ENCODE assay signal across 9 mouse cellular contexts in the genomic region with DNA sequence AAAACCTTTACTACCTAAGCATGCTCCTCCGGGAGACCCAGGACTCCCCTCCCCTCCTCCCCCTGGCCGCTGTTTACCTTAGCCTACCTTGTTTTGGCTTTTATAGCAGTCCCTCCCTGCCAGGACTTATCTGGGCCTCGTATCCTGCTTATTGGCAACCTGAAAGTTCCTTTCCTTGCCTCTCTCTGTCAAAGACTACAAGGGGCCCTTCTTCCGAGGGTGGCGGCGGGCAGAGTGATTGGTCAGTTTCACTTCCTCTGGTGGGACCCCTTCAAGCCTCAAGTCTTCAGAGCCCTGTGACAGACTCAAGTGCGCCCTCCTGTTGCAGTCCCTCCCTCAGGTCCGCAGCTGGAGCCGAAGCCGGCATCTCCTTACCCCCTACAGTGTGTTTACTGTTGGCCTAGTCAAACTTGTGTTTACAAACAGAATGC. TPM values are rescaled to one million over a fixed set of nuclear protein-coding genes. Genes with fewer than 3 reads are reported as not detected.
DNase-seq lines count a peak whose midpoint lies in the region; ATAC-seq lines count a peak whose summit lies in the region.
"Had no signal": no experiment of that assay in that cellular context is flagged by ENCODE, and none has a peak within 500 bp of the region (broad histone marks: within the 10 kb centered on the region; RNA-seq: fewer than 3 reads in every experiment).

No protein-coding gene starts in this region.

- peaks cover 41% of the 10 kb centered on the region for H3K4me1 ChIP-seq in limb, embryonic 13.5 days
- peaks cover 48% of the 10 kb centered on the region for H3K4me1 ChIP-seq in midbrain, embryonic 12.5 days

- H3K36me3 ChIP-seq in limb, embryonic 13.5 days, result peaks cover 10% of the 10 kb centered on the region
- H3K36me3 ChIP-seq in midbrain, embryonic 12.5 days, result 0 out of 2 replicates have a peak, but pooled peaks cover 5% of the 10 kb centered on the region

- H3K27ac ChIP-seq in limb, embryonic 13.5 days, result peak overlapping the region; percentile 73; the same call in 1 of the 2 replicates
- no peak overlapping the region for H3K27ac ChIP-seq in midbrain, embryonic 12.5 days (replicated peaks)

- no peaks in the 10 kb centered on the region for H3K9me3 ChIP-seq in limb, embryonic 13.5 days
- H3K9me3 ChIP-seq in midbrain, embryonic 12.5 days, result no peaks in the 10 kb centered on the region

- peak overlapping the region; percentile 96 for H3K4me3 ChIP-seq in limb, embryonic 13.5 days
- H3K4me3 ChIP-seq in midbrain, embryonic 12.5 days, result peak overlapping the region; percentile 91

- H3K4me2 ChIP-seq in limb, embryonic 13.5 days (replicated peaks), result peak overlapping the region; percentile 86
- H3K4me2 ChIP-seq in midbrain, embryonic 12.5 days (replicated peaks), result peak overlapping the region; percentile 76

- no peaks in the 10 kb centered on the region for H3K27me3 ChIP-seq in limb, embryonic 13.5 days
- no peaks in the 10 kb centered on the region; the same call in 1 of the 2 replicates for H3K27me3 ChIP-seq in midbrain, embryonic 12.5 days
- H3K27me3 ChIP-seq: Patski had no signal

- ATAC-seq in frontal cortex, adult (ENCODE audit: low TSS enrichment), result no peak
- no peak for ATAC-seq in limb, embryonic 13.5 days (ENCODE audit: low FRiP score, low read depth)
- ATAC-seq in midbrain, embryonic 12.5 days (ENCODE audit: low FRiP score, low read depth), result no peak
- ATAC-seq: Patski had no signal

- DNase-seq in frontal cortex, postnatal 10 days (ENCODE audit: low spot score in 2 of 2), result peak; percentile 58 to 62
- peak; percentile 52 for DNase-seq in cerebellum, adult 9-10 months
- DNase-seq in gastrocnemius, postnatal 10 days, result peak; percentile 24
- peak; percentile 78 for DNase-seq in induced T-regulatory cell, adult 2 months (ENCODE audit: low read depth)
- peak; percentile 53 to 81 for DNase-seq in spleen, postnatal 10 days (ENCODE audit: low spot score in 2 of 2)

- 4% methylated on average over 10 of the region's 10 CpGs for WGBS in limb, embryonic 13.5 days
- WGBS in midbrain, embryonic 12.5 days, result 2% methylated on average over 10 of the region's 10 CpGs

- peak overlapping the region; percentile 97 for H3K9ac ChIP-seq in limb, embryonic 13.5 days
- H3K9ac ChIP-seq in midbrain, embryonic 12.5 days (replicated peaks), result peak overlapping the region; percentile 98; the same call in 1 of the 2 replicates

RNA-seq across cellular contexts. Expression of a gene that starts 1.6 kb away (rescaled TPM):
- 10 to 100 TPM; 52.7 to 52.9 TPM for total RNA-seq in gastrocnemius, postnatal 10 days (2021)
- polyA plus RNA-seq in limb, embryonic 13.5 days (2015; fragmentation: Nextera tagmentation; extraction: Ambion mirVana), result 8.2 and 9.4 TPM in 2 replicates
- polyA plus RNA-seq in midbrain, embryonic 12.5 days (2016; fragmentation: Nextera tagmentation; extraction: Ambion mirVana), result 11.8 and 12.6 TPM in 2 replicates

RNA-seq across cellular contexts. Expression of a gene that starts 1.8 kb away (rescaled TPM):
- total RNA-seq in gastrocnemius, postnatal 10 days (2021), result 10 to 100 TPM; 62.5 to 73.1 TPM
- 201 and 218 TPM in 2 replicates for polyA plus RNA-seq in limb, embryonic 13.5 days (2015; fragmentation: Nextera tagmentation; extraction: Ambion mirVana)
- polyA plus RNA-seq in midbrain, embryonic 12.5 days (2016; fragmentation: Nextera tagmentation; extraction: Ambion mirVana), result 291 and 326 TPM in 2 replicates

RNA-seq across cellular contexts. Expression of a gene that starts 59.2 kb away (rescaled TPM):
- 10 to 100 TPM; 57.8 to 58.2 TPM for total RNA-seq in gastrocnemius, postnatal 10 days (2021)
- 40.0 and 40.2 TPM in 2 replicates for polyA plus RNA-seq in limb, embryonic 13.5 days (2015; fragmentation: Nextera tagmentation; extraction: Ambion mirVana)
- polyA plus RNA-seq in midbrain, embryonic 12.5 days (2016; fragmentation: Nextera tagmentation; extraction: Ambion mirVana), result 36.0 and 36.4 TPM in 2 replicates

Comparison
In these comparisons a context has a peak if more than half of its experiments do, and no peak if none do; other contexts are left out.
1. DNase-seq: peak in every context shown above with its lines; median percentile 78 in induced T-regulatory cell, adult 2 months; 67 in spleen, postnatal 10 days; 60 in frontal cortex, postnatal 10 days; 52 in cerebellum, adult 9-10 months; 24 in gastrocnemius, postnatal 10 days.